Mouse (Mus musculus): ENCODE measurements around the gene Irak1bp1.

Irak1bp1 gene

DNA sequence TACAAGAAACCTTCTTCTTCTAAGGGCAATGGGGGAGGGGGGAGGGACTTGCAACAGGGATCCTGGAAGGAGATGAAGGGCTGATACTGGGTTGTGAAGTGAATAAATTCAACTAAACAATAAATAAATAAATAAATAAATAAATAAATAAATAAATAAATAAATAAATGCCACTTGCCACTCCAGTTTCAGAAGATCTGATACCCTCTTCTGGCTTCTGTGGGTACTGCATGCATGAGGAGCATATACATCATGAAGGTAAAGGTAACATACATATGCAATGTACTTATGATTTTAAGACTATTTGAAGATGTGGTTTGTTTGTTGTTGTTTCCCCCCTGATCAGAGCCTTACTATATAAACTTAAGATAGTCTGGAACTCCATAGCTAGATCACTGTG lies 54.8 kb downstream of the Irak1bp1 start:
- in situ Hi-C loops (cut with MboI) = no loop called here

DNA sequence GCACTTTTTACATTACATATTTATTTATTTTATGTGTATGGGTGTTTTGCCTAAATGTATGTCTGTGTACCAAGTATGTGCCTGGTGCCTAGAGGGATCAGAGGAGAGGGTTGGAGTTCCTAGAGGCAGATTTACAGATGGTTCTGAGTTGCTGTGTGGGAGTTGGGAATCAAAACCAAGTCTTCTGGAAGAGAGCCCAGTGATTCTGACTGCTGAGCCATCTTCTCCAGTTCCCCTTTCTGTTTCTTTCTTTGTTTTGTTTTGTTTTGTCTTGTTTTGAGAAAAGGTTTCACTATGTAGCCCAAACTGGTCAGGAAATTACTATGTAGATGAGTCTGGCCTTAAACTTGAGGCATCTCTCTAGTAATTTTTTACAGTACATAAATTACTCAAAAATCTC lies 59.3 kb downstream of the Irak1bp1 start:
- in situ Hi-C loops (cut with MboI) = no loop called here
